Mouse (Mus musculus): ENCODE data around the gene Upk2. TPM values are rescaled to one million over a fixed set of nuclear protein-coding genes. Genes with fewer than 3 reads are reported as not detected.

The Upk2 gene
- polyA plus RNA-seq (2021; fragmentation: Nextera tagmentation), result not detected in 2 replicates
- long read RNA-seq, experiment 1, result 0 reads
- long read RNA-seq, experiment 2, result 0 reads

DNA sequence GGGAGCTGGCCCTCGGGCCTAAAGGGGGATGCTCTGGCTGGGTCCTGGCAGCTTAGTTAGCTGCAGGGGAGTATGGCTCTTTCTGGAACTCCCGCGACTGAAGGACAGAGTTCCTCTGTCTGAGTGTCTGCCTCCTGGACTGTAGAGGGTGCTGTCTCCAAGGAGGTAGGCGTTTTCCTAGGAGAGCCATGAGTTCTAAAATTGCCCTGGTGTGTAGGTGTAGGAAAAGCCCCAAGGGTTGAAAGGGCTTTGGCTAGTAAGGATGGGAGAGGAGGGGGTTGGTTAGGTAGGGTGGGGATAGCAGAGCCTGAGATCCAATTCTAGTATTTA lies at the start of gene Upk2:
TSS of gene Upk2 (minus strand) at position 86 of the 330 bp plus-strand sequence.

GRCm38 (mm10) chr9:44482552-44482951 lies 27.8 kb upstream of the Upk2 start, which contains the start of gene Bcl9l:
TSS of gene Bcl9l (plus strand) at chr9:44482825.

DNA sequence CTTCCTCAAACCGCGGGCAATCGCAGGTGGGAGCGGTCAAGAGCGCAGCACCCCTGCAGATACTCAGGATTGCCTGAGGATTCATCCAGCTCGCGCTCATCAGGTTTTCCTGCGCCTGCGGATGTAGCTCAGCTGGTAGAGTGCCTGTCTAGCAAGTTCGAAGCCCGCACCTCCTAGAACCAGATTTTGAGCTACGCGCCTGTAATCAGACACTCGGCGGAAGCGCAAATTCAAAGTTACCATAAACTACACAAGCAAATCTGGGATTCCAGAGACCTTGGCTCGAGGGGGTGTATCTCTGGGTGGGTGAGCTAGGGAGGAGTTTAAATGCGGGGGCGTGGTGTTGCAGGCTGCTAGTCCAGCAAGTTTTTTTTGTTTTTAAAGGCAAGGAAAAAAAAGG lies 13.8 kb downstream of the Upk2 start, which contains the start of gene Foxr1:
TSS of gene Foxr1 (minus strand) at position 176 of the 400 bp plus-strand sequence.

GRCm38 (mm10) chr9:44418519-44419385 lies 36.0 kb downstream of the Upk2 start, which contains the start of gene Ccdc84:
TSS of gene Ccdc84 (minus strand) at chr9:44418569.

DNA sequence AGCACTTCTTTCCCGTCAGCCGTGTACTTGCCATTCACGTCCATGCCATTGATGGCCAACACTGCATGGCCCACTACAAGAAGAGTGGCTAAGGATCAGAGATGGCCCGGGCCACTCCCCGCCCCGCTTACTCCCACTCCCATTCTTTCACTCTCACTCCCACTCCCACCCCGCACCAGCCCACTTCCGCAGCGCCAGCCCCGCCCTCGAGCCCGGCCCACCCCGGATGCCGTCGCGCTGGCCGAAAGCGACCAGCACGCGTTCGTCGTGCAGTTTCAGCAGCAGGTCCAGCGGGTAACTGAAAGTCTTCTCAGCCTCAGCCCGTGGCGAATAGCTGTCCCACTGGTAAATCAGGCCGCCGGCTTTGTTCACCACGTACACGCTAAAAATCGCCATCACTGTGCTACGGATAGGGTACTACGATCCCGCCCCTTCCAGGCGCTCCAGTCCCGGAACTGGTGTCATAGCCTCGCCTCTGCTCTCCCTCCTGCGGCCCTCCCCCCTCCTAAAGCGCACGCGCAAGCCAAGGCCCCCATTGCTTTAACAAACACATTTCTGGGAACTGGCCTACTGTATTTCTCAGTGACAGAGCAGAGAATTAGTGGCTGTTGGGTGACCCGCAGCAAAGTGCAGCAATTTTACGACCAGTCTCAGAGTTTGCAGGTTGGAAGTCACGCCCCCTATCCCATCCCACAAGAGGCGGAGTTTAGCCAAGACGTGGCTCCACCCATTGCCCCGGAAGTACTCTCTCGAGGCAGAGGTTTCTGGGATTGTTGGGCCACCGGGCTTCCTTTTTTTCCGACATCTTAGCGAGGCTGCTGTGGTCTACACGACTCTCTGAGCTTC lies 47.6 kb downstream of the Upk2 start, which contains the start of the genes Rps25 and Trappc4:
TSS of gene Rps25 (plus strand) at position 234 of the 846 bp plus-strand sequence.
TSS of gene Trappc4 (minus strand) at position 695 of the 846 bp plus-strand sequence.

Other genes with a start within 250 kb of the Upk2 start
- gene Cbl, start 220.9 kb downstream of the Upk2 start, polyA plus RNA-seq (2021; fragmentation: Nextera tagmentation), result 11.8 and 12.1 TPM in 2 replicates
- gene Ccdc153, start 214.3 kb downstream of the Upk2 start, polyA plus RNA-seq (2021; fragmentation: Nextera tagmentation), result 14.2 and 18.1 TPM in 2 replicates
- gene Pdzd3, start 203.5 kb downstream of the Upk2 start, polyA plus RNA-seq (2021; fragmentation: Nextera tagmentation), result 0.90 and 1.1 TPM in 2 replicates
- gene Nlrx1, start 186.4 kb downstream of the Upk2 start, polyA plus RNA-seq (2021; fragmentation: Nextera tagmentation), result 6.2 and 7.2 TPM in 2 replicates
- 25.1 and 26.3 TPM in 2 replicates for gene Abcg4, start 166.4 kb downstream of the Upk2 start, polyA plus RNA-seq (2021; fragmentation: Nextera tagmentation)
- gene Hinfp, start 149.3 kb downstream of the Upk2 start, polyA plus RNA-seq (2021; fragmentation: Nextera tagmentation), result 2.9 and 4.2 TPM in 2 replicates
- 17.9 and 19.0 TPM in 2 replicates for gene C2cd2l, start 134.7 kb downstream of the Upk2 start, polyA plus RNA-seq (2021; fragmentation: Nextera tagmentation)
- gene Dpagt1, start 129.0 kb downstream of the Upk2 start, polyA plus RNA-seq (2021; fragmentation: Nextera tagmentation), result 10.3 and 12.5 TPM in 2 replicates
- 40.3 and 56.5 TPM in 2 replicates for gene H2afx, start 120.3 kb downstream of the Upk2 start, polyA plus RNA-seq (2021; fragmentation: Nextera tagmentation)
- gene Hmbs, start 110.7 kb downstream of the Upk2 start, polyA plus RNA-seq (2021; fragmentation: Nextera tagmentation), result 32.2 and 38.1 TPM in 2 replicates
- 48.4 and 50.0 TPM in 2 replicates for gene Vps11, start 93.3 kb downstream of the Upk2 start, polyA plus RNA-seq (2021; fragmentation: Nextera tagmentation)
- 19.2 and 19.5 TPM in 2 replicates for gene Hyou1, start 75.5 kb downstream of the Upk2 start, polyA plus RNA-seq (2021; fragmentation: Nextera tagmentation)
- 20.2 and 25.1 TPM in 2 replicates for gene Slc37a4, start 58.1 kb downstream of the Upk2 start, polyA plus RNA-seq (2021; fragmentation: Nextera tagmentation)
- 2,038 and 2,060 TPM in 2 replicates for gene Rps25, start 47.8 kb downstream of the Upk2 start, polyA plus RNA-seq (2021; fragmentation: Nextera tagmentation)
- 191 and 194 TPM in 2 replicates for gene Trappc4, start 47.4 kb downstream of the Upk2 start, polyA plus RNA-seq (2021; fragmentation: Nextera tagmentation)
- gene Ccdc84, start 36.4 kb downstream of the Upk2 start, polyA plus RNA-seq (2021; fragmentation: Nextera tagmentation), result 3.3 and 3.5 TPM in 2 replicates
- gene Foxr1, start 13.8 kb downstream of the Upk2 start, polyA plus RNA-seq (2021; fragmentation: Nextera tagmentation), result not detected in 2 replicates
- gene Bcl9l, start 27.8 kb upstream of the Upk2 start, polyA plus RNA-seq (2021; fragmentation: Nextera tagmentation), result 3.1 and 3.2 TPM in 2 replicates
- gene Cxcr5, start 106.9 kb upstream of the Upk2 start, polyA plus RNA-seq (2021; fragmentation: Nextera tagmentation), result not detected in 2 replicates
- 18.4 and 20.2 TPM in 2 replicates for gene Ddx6, start 149.9 kb upstream of the Upk2 start, polyA plus RNA-seq (2021; fragmentation: Nextera tagmentation)
- not detected in 2 replicates for gene Treh, start 218.3 kb upstream of the Upk2 start, polyA plus RNA-seq (2021; fragmentation: Nextera tagmentation)